Mouse (Mus musculus): ENCODE results near the gene Olfr1101. TPM values are rescaled to one million over a fixed set of nuclear protein-coding genes. Genes with fewer than 3 reads are reported as not detected.

The Olfr1101 gene
- not detected in 2 replicates for polyA plus RNA-seq (2015; fragmentation: Nextera tagmentation; extraction: Ambion mirVana)

- 69% methylated on average over 3 of the region's 3 CpGs for WGBS
These were observed at the start of gene Olfr1101 for GRCm38 (mm10) chr2:86991121-86991520. Gene Olfr1101, minus strand, starts transcription at chr2:86991221.

GRCm38 (mm10) chr2:87036431-87036830 lies 45.4 kb upstream of the Olfr1101 start, which contains the start of gene Olfr1105:
Gene Olfr1105, minus strand, starts transcription at chr2:87036531.
- Histone ChIP-seq H3K27me3 (replicated peaks; ENCODE audit: control insufficient read depth, insufficient read depth, low read length) (no peaks in the 10 kb centered on the region), H3K4me3 (ENCODE audit: low read depth, low read length) (no peak within 1 kb of the TSS), H3K4me1 (replicated peaks; ENCODE audit: control insufficient read depth, insufficient read depth, low read length) (no peaks in the 10 kb centered on the region), H3K9me3 (ENCODE audit: control insufficient read depth) (no peaks in the 10 kb centered on the region), H3K4me2 (replicated peaks; ENCODE audit: low read depth) (no peak within 1 kb of the TSS), H3K27ac (ENCODE audit: low read depth, low read length) (no peak within 1 kb of the TSS), H3K9ac (ENCODE audit: low read depth, low read length) (no peak within 1 kb of the TSS), H3K36me3 (ENCODE audit: control insufficient read depth, insufficient read depth) (no peaks in the 10 kb centered on the region)
- no peak for TF ChIP-seq CTCF (IDR thresholded peaks at IDR 0.05; ENCODE audit: low read depth)
- no peak for ATAC-seq

More at GRCm38 (mm10) chr2:86991121-86991520, at the start of gene Olfr1101:
- ATAC-seq = no peak
- no peak within 1 kb of the TSS for H3K4me2 ChIP-seq (replicated peaks; ENCODE audit: low read depth)
- H3K27ac ChIP-seq (ENCODE audit: low read depth, low read length) = no peak within 1 kb of the TSS
- no peaks in the 10 kb centered on the region for H3K4me1 ChIP-seq (replicated peaks; ENCODE audit: control insufficient read depth, insufficient read depth, low read length)
- no peak for TF ChIP-seq CTCF (IDR thresholded peaks at IDR 0.05; ENCODE audit: low read depth)
- no peaks in the 10 kb centered on the region for H3K9me3 ChIP-seq (ENCODE audit: control insufficient read depth)
- H3K27me3 ChIP-seq (replicated peaks; ENCODE audit: control insufficient read depth, insufficient read depth, low read length) = no peaks in the 10 kb centered on the region
- H3K9ac ChIP-seq (ENCODE audit: low read depth, low read length) = no peak within 1 kb of the TSS
- no peak within 1 kb of the TSS for H3K4me3 ChIP-seq (ENCODE audit: low read depth, low read length)
- no peaks in the 10 kb centered on the region for H3K36me3 ChIP-seq (ENCODE audit: control insufficient read depth, insufficient read depth)

GRCm38 (mm10) chr2:87026980-87027379 lies 36.0 kb upstream of the Olfr1101 start, which contains the start of gene Olfr1104:
Gene Olfr1104, minus strand, starts transcription at chr2:87027080.
- H3K9ac ChIP-seq (ENCODE audit: low read depth, low read length) = no peak within 1 kb of the TSS
- H3K4me2 ChIP-seq (replicated peaks; ENCODE audit: low read depth) = no peak within 1 kb of the TSS
- H3K27ac ChIP-seq (ENCODE audit: low read depth, low read length) = no peak within 1 kb of the TSS
- TF ChIP-seq CTCF (IDR thresholded peaks at IDR 0.05; ENCODE audit: low read depth) = no peak
- no peak within 1 kb of the TSS for H3K4me3 ChIP-seq (ENCODE audit: low read depth, low read length)
- ATAC-seq = no peak
- no peaks in the 10 kb centered on the region for H3K36me3 ChIP-seq (ENCODE audit: control insufficient read depth, insufficient read depth)
- no peaks in the 10 kb centered on the region for H3K4me1 ChIP-seq (replicated peaks; ENCODE audit: control insufficient read depth, insufficient read depth, low read length)
- 56% methylated on average over 1 of the region's 1 CpGs for WGBS
- H3K27me3 ChIP-seq (replicated peaks; ENCODE audit: control insufficient read depth, insufficient read depth, low read length) = no peaks in the 10 kb centered on the region
- H3K9me3 ChIP-seq (ENCODE audit: control insufficient read depth) = no peaks in the 10 kb centered on the region

GRCm38 (mm10) chr2:86998098-86998497 lies 7.1 kb upstream of the Olfr1101 start, which contains the start of gene Olfr1102:
Gene Olfr1102, plus strand, starts transcription at chr2:86998398.
- ATAC-seq = no peak
- H3K9ac ChIP-seq (ENCODE audit: low read depth, low read length) = no peak within 1 kb of the TSS
- H3K9me3 ChIP-seq (ENCODE audit: control insufficient read depth) = no peaks in the 10 kb centered on the region
- H3K4me1 ChIP-seq (replicated peaks; ENCODE audit: control insufficient read depth, insufficient read depth, low read length) = no peaks in the 10 kb centered on the region
- no peak within 1 kb of the TSS for H3K4me3 ChIP-seq (ENCODE audit: low read depth, low read length)
- no peaks in the 10 kb centered on the region for H3K36me3 ChIP-seq (ENCODE audit: control insufficient read depth, insufficient read depth)
- no peak for TF ChIP-seq CTCF (IDR thresholded peaks at IDR 0.05; ENCODE audit: low read depth)
- H3K27me3 ChIP-seq (replicated peaks; ENCODE audit: control insufficient read depth, insufficient read depth, low read length) = no peaks in the 10 kb centered on the region
- no peak within 1 kb of the TSS for H3K4me2 ChIP-seq (replicated peaks; ENCODE audit: low read depth)
- no peak within 1 kb of the TSS for H3K27ac ChIP-seq (ENCODE audit: low read depth, low read length)

GRCm38 (mm10) chr2:86979854-86980253 lies 11.2 kb downstream of the Olfr1101 start, which contains the start of gene Olfr1100:
Gene Olfr1100, minus strand, starts transcription at chr2:86979954.
- WGBS = 70% methylated on average over 3 of the region's 3 CpGs
- H3K4me1 ChIP-seq (replicated peaks; ENCODE audit: control insufficient read depth, insufficient read depth, low read length) = no peaks in the 10 kb centered on the region
- no peak within 1 kb of the TSS for H3K27ac ChIP-seq (ENCODE audit: low read depth, low read length)
- H3K27me3 ChIP-seq (replicated peaks; ENCODE audit: control insufficient read depth, insufficient read depth, low read length) = no peaks in the 10 kb centered on the region
- TF ChIP-seq CTCF (IDR thresholded peaks at IDR 0.05; ENCODE audit: low read depth) = no peak
- H3K4me3 ChIP-seq (ENCODE audit: low read depth, low read length) = no peak within 1 kb of the TSS
- 0 out of 2 replicates have a peak, but pooled peaks cover 3% of the 10 kb centered on the region for H3K9me3 ChIP-seq (ENCODE audit: control insufficient read depth)
- H3K4me2 ChIP-seq (replicated peaks; ENCODE audit: low read depth) = no peak within 1 kb of the TSS
- H3K9ac ChIP-seq (ENCODE audit: low read depth, low read length) = no peak within 1 kb of the TSS
- no peaks in the 10 kb centered on the region for H3K36me3 ChIP-seq (ENCODE audit: control insufficient read depth, insufficient read depth)
- no peak for ATAC-seq

GRCm38 (mm10) chr2:86960593-86960992 lies 30.4 kb downstream of the Olfr1101 start, which contains the start of gene Olfr1099:
Gene Olfr1099, minus strand, starts transcription at chr2:86960693.
- WGBS = 81% methylated on average over 1 of the region's 1 CpGs
- Histone ChIP-seq H3K9ac (ENCODE audit: low read depth, low read length) (no peak within 1 kb of the TSS), H3K4me2 (replicated peaks; ENCODE audit: low read depth) (no peak within 1 kb of the TSS), H3K9me3 (ENCODE audit: control insufficient read depth) (no peaks in the 10 kb centered on the region), H3K4me3 (ENCODE audit: low read depth, low read length) (no peak within 1 kb of the TSS), H3K27ac (ENCODE audit: low read depth, low read length) (no peak within 1 kb of the TSS), H3K27me3 (replicated peaks; ENCODE audit: control insufficient read depth, insufficient read depth, low read length) (no peaks in the 10 kb centered on the region), H3K4me1 (replicated peaks; ENCODE audit: control insufficient read depth, insufficient read depth, low read length) (no peaks in the 10 kb centered on the region), H3K36me3 (ENCODE audit: control insufficient read depth, insufficient read depth) (no peaks in the 10 kb centered on the region)
- TF ChIP-seq CTCF (IDR thresholded peaks at IDR 0.05; ENCODE audit: low read depth) = no peak
- no peak for ATAC-seq

Other genes starting within 250 kb of the Olfr1101 start
- gene Olfr1090, start 232.2 kb downstream of the Olfr1101 start, polyA plus RNA-seq (2015; fragmentation: Nextera tagmentation; extraction: Ambion mirVana) = not detected in 2 replicates
- not detected in 2 replicates for gene Olfr1093, start 208.7 kb downstream of the Olfr1101 start, polyA plus RNA-seq (2015; fragmentation: Nextera tagmentation; extraction: Ambion mirVana)
- gene Olfr141, start 181.2 kb downstream of the Olfr1101 start, polyA plus RNA-seq (2015; fragmentation: Nextera tagmentation; extraction: Ambion mirVana) = not detected in 2 replicates
- gene Olfr1094, start 166.6 kb downstream of the Olfr1101 start, polyA plus RNA-seq (2015; fragmentation: Nextera tagmentation; extraction: Ambion mirVana) = not detected in 2 replicates
- not detected in 2 replicates for gene Olfr1095, start 139.5 kb downstream of the Olfr1101 start, polyA plus RNA-seq (2015; fragmentation: Nextera tagmentation; extraction: Ambion mirVana)
- gene Gm13723, start 116.4 kb downstream of the Olfr1101 start, polyA plus RNA-seq (2015; fragmentation: Nextera tagmentation; extraction: Ambion mirVana) = not detected in 2 replicates
- not detected in 2 replicates for gene Olfr1097, start 99.0 kb downstream of the Olfr1101 start, polyA plus RNA-seq (2015; fragmentation: Nextera tagmentation; extraction: Ambion mirVana)
- gene Olfr1098, start 66.7 kb downstream of the Olfr1101 start, polyA plus RNA-seq (2015; fragmentation: Nextera tagmentation; extraction: Ambion mirVana) = not detected in 2 replicates
- not detected in 2 replicates for gene Olfr1099, start 30.5 kb downstream of the Olfr1101 start, polyA plus RNA-seq (2015; fragmentation: Nextera tagmentation; extraction: Ambion mirVana)
- not detected in 2 replicates for gene Olfr1100, start 11.3 kb downstream of the Olfr1101 start, polyA plus RNA-seq (2015; fragmentation: Nextera tagmentation; extraction: Ambion mirVana)
- gene Olfr1102, start 7.2 kb upstream of the Olfr1101 start, polyA plus RNA-seq (2015; fragmentation: Nextera tagmentation; extraction: Ambion mirVana) = not detected in 2 replicates
- gene Olfr1104, start 35.9 kb upstream of the Olfr1101 start, polyA plus RNA-seq (2015; fragmentation: Nextera tagmentation; extraction: Ambion mirVana) = not detected in 2 replicates
- gene Olfr1105, start 45.3 kb upstream of the Olfr1101 start, polyA plus RNA-seq (2015; fragmentation: Nextera tagmentation; extraction: Ambion mirVana) = not detected in 2 replicates
- not detected in 2 replicates for gene Olfr1106, start 61.1 kb upstream of the Olfr1101 start, polyA plus RNA-seq (2015; fragmentation: Nextera tagmentation; extraction: Ambion mirVana)
- gene Olfr1107, start 84.6 kb upstream of the Olfr1101 start, polyA plus RNA-seq (2015; fragmentation: Nextera tagmentation; extraction: Ambion mirVana) = not detected in 2 replicates
- gene Olfr1109, start 104.8 kb upstream of the Olfr1101 start, polyA plus RNA-seq (2015; fragmentation: Nextera tagmentation; extraction: Ambion mirVana) = not detected in 2 replicates
- gene Olfr259, start 123.3 kb upstream of the Olfr1101 start, polyA plus RNA-seq (2015; fragmentation: Nextera tagmentation; extraction: Ambion mirVana) = not detected in 2 replicates
- gene Olfr1110, start 149.1 kb upstream of the Olfr1101 start, polyA plus RNA-seq (2015; fragmentation: Nextera tagmentation; extraction: Ambion mirVana) = not detected in 2 replicates
- gene Olfr1111, start 161.4 kb upstream of the Olfr1101 start, polyA plus RNA-seq (2015; fragmentation: Nextera tagmentation; extraction: Ambion mirVana) = not detected in 2 replicates
- not detected in 2 replicates for gene Olfr1112, start 196.6 kb upstream of the Olfr1101 start, polyA plus RNA-seq (2015; fragmentation: Nextera tagmentation; extraction: Ambion mirVana)
- not detected in 2 replicates for gene Olfr1113, start 217.7 kb upstream of the Olfr1101 start, polyA plus RNA-seq (2015; fragmentation: Nextera tagmentation; extraction: Ambion mirVana)

All from intestine, postnatal 0 days (tissue).